Mouse (Mus musculus) heart, adult 2 months (tissue): ENCODE measurements around the gene Bbox1.

Source experiments
- CTCF ChIP-seq: fragments of 200-600 bp; IDR thresholded peaks from 2 replicates; pipeline ENCODE4 v1.8.1; 2022; ENCODE audit warnings: antibody characterized with exemption, mild to moderate bottlenecking, moderate library complexity
- POLR2A ChIP-seq: fragments of 200-500 bp; IDR thresholded peaks from 2 replicates; pipeline ENCODE4 v1.6.1; 2011; ENCODE audit warnings: mild to moderate bottlenecking, low read depth, low read length, control low read depth; ENCODE audit not compliant: insufficient read depth

DNA sequence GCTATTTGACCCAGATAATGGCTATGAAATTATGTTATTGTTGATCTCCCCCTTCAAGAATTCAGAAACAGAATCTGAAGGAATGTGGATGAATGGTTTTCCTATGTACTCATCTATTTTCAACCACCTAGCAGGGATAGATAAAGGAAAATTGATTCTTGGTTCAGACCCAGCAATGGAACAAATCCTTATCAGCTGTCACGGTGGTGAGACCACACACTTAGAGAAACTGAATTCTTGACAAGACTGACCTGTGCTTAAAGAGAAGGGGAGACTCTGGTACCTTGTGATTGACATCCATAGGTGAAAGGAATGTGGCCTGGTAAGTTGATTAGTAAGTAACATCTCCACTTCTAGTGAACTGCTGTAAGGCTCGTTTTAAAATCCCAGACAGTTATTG is 12.1 kb downstream of the Bbox1 start:
- TF ChIP-seq POLR2A (no peak), CTCF (no peak)
